Mouse (Mus musculus) cerebellum, adult 2 months (tissue): ENCODE results near the gene Tbata. TPM values are rescaled to one million over a fixed set of nuclear protein-coding genes. Genes with fewer than 3 reads are reported as not detected.

ENCODE experiments used
- DNase-seq, 2 experiments: peaks; one replicate each; pipeline ENCODE4 v3.0.0; 2021
- H3K27ac ChIP-seq: fragments of 200-500 bp; 2 replicates; pipeline ENCODE4 v1.5.1; 2012; ENCODE audit warnings: low read length, control low read depth, inconsistent platforms; ENCODE audit not compliant: insufficient read depth
- H3K27me3 ChIP-seq: fragments of 200-500 bp; 2 replicates; pipeline ENCODE4 v1.6.1; 2012; ENCODE audit warnings: inconsistent platforms, mild to moderate bottlenecking, low read length, moderate library complexity; ENCODE audit not compliant: control insufficient read depth, insufficient read depth
- H3K4me1 ChIP-seq: fragments of 200-500 bp; 2 replicates; pipeline ENCODE4 v1.6.1; 2011; ENCODE audit warnings: low read length; ENCODE audit not compliant: control insufficient read depth, insufficient read depth
- H3K4me3 ChIP-seq: fragments of 200-500 bp; replicated peaks from 2 replicates; pipeline ENCODE3; 2011; ENCODE audit warnings: mild to moderate bottlenecking, low read depth, low read length, control low read depth; ENCODE audit not compliant: insufficient read depth
- CTCF ChIP-seq: fragments of 200-500 bp; IDR thresholded peaks from 2 replicates; pipeline ENCODE4 v1.5.1; 2011; ENCODE audit warnings: low read depth, mild to moderate bottlenecking, control low read depth, low read length, moderate library complexity, borderline replicate concordance; ENCODE audit not compliant: insufficient read depth
- POLR2A ChIP-seq: fragments of 200-500 bp; IDR thresholded peaks from 2 replicates; pipeline ENCODE4 v1.6.1; 2011; ENCODE audit warnings: low read length, control low read depth, borderline replicate concordance; ENCODE audit not compliant: insufficient read depth
- WGBS: fragments of 180-500 bp; shearing (Covaris S2); methylation state at CpG from one replicate; pipeline ENCODE4 v1.1.7; 2018; 5-methylcytosine and 5-hydroxymethylcytosine counted together
- polyA plus RNA-seq: library from polyadenylated mRNA; depleted of rRNA; stranded (reverse); fragments of >200 nt; gene quantifications from 2 replicates; pipeline ENCODE4 v1.2.3, GENCODE M21; 2012

Gene Tbata
- polyA plus RNA-seq, 1 experiment: 38.2 TPM

DNA sequence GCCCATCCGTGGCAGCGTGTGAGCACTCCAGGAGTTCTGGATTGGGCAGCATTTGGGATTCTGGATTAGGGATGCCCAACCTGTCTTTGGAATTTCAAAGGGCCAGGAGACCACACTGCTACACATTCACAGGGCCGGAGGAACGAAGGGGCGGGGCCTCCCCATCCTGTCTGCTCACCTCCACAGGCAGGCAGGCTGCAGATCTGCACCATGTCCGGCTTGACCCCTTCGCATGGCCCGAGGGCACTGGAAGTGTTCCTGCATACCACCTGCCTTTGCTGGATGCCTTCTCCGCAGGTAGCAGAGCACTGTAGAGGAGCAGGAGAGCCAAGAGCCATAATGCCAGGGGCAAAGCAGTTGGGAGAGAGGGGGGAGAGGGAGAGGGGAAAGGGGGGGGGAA, 29.2 kb downstream of the Tbata start:
- H3K27me3 ChIP-seq: no peaks in the 10 kb centered on the region
- H3K4me3 ChIP-seq: no peak overlapping the region
- TF ChIP-seq POLR2A (no peak), CTCF (no peak)
- no peak overlapping the region for H3K27ac ChIP-seq
- no peaks in the 10 kb centered on the region for H3K4me1 ChIP-seq
- 71% methylated on average over 9 of the region's 9 CpGs for whole genome bisulfite sequencing
- no peak for DNase-seq

- Histone ChIP-seq H3K27ac (no peak overlapping the region), H3K4me1 (no peaks in the 10 kb centered on the region), H3K4me3 (no peak overlapping the region), H3K27me3 (no peaks in the 10 kb centered on the region)
- DNase-seq: no peak
- TF ChIP-seq CTCF: no peak
- no peak for TF ChIP-seq POLR2A
- 87% methylated on average over 12 of the region's 12 CpGs for WGBS
Measured at GRCm38 (mm10) chr10:61201596-61202318, 30.0 kb downstream of the Tbata start.

GRCm38 (mm10) chr10:61203930-61204329, 32.2 kb downstream of the Tbata start:
- DNase-seq: no peak
- Histone ChIP-seq H3K27me3 (no peaks in the 10 kb centered on the region), H3K4me1 (no peaks in the 10 kb centered on the region), H3K27ac (no peak overlapping the region), H3K4me3 (no peak overlapping the region)
- WGBS: 79% methylated on average over 3 of the region's 3 CpGs
- TF ChIP-seq CTCF: no peak

GRCm38 (mm10) chr10:61208114-61208684, 36.4 kb downstream of the Tbata start:
- no peak overlapping the region for H3K27ac ChIP-seq
- H3K4me1 ChIP-seq: no peaks in the 10 kb centered on the region
- DNase-seq: no peak
- H3K27me3 ChIP-seq: no peaks in the 10 kb centered on the region
- no peak for TF ChIP-seq CTCF
- TF ChIP-seq POLR2A: no peak
- H3K4me3 ChIP-seq: no peak overlapping the region
- 91% methylated on average over 9 of the region's 9 CpGs for WGBS

DNA sequence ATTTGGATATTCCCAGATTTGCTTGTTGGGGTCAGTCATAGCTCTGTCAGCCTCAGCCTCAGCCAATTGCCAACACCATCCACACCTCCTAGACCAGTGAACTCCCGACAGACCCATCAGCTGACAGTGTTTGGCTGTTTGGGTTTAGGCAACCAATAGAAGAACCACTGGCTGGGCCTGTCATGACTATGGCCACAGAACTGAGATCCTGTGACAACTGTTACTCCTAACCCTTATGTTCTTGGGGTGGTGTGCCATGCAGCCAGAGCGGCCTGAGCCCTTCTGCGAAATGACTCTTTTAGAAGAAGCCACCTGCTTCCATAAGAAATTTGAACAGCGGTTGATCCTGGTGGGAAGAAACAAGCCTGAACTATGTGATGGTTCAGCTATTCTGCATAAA, 39.4 kb downstream of the Tbata start:
- no peaks in the 10 kb centered on the region for H3K4me1 ChIP-seq
- no peak overlapping the region for H3K4me3 ChIP-seq
- no peak for DNase-seq
- H3K27me3 ChIP-seq: no peaks in the 10 kb centered on the region
- TF ChIP-seq POLR2A (no peak), CTCF (no peak)
- no peak overlapping the region for H3K27ac ChIP-seq
- 91% methylated on average over 4 of the region's 4 CpGs for WGBS

DNA sequence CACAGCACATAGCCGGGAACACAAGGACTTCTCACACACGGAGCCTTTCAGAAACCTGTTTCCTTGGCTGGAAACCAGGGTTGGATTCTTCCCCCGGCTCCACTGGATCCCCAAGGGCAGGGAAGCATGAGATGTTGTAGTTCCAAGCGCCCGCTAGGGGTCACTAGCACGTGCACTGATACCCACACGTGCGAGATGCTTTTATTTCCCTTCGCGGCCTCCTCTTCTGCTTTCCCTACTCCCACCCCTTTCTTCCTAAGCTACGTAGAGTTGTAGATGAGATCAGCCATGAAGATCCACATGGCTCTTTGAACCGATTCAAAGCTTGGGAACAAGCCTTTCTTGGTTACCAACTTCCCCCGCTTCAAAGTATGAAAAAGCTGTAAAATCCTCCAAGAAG, 40.0 kb downstream of the Tbata start:
- DNase-seq: peak; percentile 59 to 62
- Histone ChIP-seq H3K4me1 (no peaks in the 10 kb centered on the region), H3K4me3 (no peak overlapping the region), H3K27ac (no peak overlapping the region), H3K27me3 (no peaks in the 10 kb centered on the region)
- TF ChIP-seq POLR2A (no peak), CTCF (peak; percentile 68; the same call in 1 of the 2 replicates)
- WGBS: 12% methylated on average over 13 of the region's 13 CpGs

GRCm38 (mm10) chr10:61212817-61213216, 41.1 kb downstream of the Tbata start:
- no peak overlapping the region for H3K27ac ChIP-seq
- 48% methylated on average over 11 of the region's 11 CpGs for WGBS
- no peaks in the 10 kb centered on the region for H3K27me3 ChIP-seq
- TF ChIP-seq POLR2A (no peak), CTCF (no peak)
- H3K4me1 ChIP-seq: no peaks in the 10 kb centered on the region
- H3K4me3 ChIP-seq: no peak overlapping the region
- no peak for DNase-seq

GRCm38 (mm10) chr10:61215658-61216057, 43.9 kb downstream of the Tbata start:
- H3K27me3 ChIP-seq: no peaks in the 10 kb centered on the region
- WGBS: 98% methylated on average over 6 of the region's 6 CpGs
- no peak overlapping the region for H3K27ac ChIP-seq
- H3K4me1 ChIP-seq: no peaks in the 10 kb centered on the region
- no peak overlapping the region for H3K4me3 ChIP-seq
- DNase-seq: no peak
- TF ChIP-seq CTCF: peak; percentile 18; the same call in 1 of the 2 replicates
- no peak for TF ChIP-seq POLR2A

- Histone ChIP-seq H3K4me1 (no peaks in the 10 kb centered on the region), H3K27ac (no peak overlapping the region), H3K27me3 (no peaks in the 10 kb centered on the region), H3K4me3 (no peak overlapping the region)
- TF ChIP-seq POLR2A: no peak
- no peak for TF ChIP-seq CTCF
- no peak for DNase-seq
- 92% methylated on average over 4 of the region's 4 CpGs for WGBS
Measured at GRCm38 (mm10) chr10:61216163-61216562, 44.4 kb downstream of the Tbata start.
